9 mouse cellular contexts compared by ENCODE assay signal in the genomic region with DNA sequence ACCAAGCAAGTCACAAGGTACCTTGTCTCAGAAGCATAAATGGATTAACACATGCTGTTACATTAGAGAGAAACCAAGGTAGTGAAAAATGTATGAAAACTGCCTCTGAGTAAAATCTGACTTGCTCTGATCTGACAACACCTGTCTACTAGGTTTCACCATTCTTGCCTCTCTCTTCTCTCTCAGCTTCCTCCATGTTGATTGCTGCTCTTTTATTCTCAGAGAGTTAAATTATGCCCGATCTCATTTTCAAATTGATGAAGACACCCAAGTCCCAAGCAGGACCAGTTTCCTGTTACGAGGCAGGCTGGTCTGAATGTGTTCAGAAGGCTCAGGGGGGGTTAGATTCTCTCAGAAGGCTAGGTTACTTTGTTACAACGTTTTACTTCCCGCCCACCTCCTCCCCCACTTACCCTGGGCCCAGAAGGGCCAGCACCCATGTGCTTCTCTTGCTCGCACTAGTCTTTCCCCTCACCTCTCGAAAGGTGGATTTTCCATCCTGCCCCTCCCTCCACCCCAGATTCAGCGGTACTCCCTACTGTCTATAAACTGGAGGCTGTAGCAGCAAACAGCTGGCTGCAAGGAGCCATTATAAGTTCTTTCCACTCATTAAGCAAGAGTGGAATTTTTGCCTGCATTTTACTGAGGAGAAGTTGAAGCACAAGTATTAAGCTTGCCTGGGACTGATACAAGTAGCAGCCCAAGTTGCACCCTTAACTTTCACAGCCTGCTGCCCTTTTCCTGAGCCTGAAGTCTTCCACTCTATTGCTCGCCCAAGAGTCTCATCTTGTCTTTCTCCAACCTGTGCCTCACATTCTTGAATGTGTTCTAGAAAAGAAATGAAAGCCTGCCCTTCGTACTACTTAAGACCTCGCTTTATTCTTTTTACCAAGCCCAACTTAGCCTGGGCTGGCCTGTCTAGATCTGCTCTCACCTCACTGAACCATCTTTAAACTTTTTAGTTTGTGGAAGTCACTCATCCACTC. TPM values are rescaled to one million over a fixed set of nuclear protein-coding genes. Genes with fewer than 3 reads are reported as not detected.
A peak's percentile ranks its signal among the peaks of the same experiment; 100 is the strongest.
DNase-seq lines count a peak whose midpoint lies in the region; ATAC-seq and TF ChIP-seq lines count a peak whose summit lies in the region.
"Had no signal": no experiment of that assay in that cellular context is flagged by ENCODE, and none has a peak within 500 bp of the region (broad histone marks: within the 10 kb centered on the region; RNA-seq: fewer than 3 reads in every experiment).

No protein-coding gene starts in this region.

- no peaks in the 10 kb centered on the region for H3K9me3 ChIP-seq in heart, embryonic 11.5 days (replicated peaks; ENCODE audit: control insufficient read depth, low read length)
- H3K9me3 ChIP-seq in embryonic facial prominence, embryonic 12.5 days = no peaks in the 10 kb centered on the region
- H3K9me3 ChIP-seq in intestine, embryonic 16.5 days (ENCODE audit: control insufficient read depth, low read length) = no peaks in the 10 kb centered on the region

- peak overlapping the region; percentile 80 for H3K4me3 ChIP-seq in heart, embryonic 11.5 days (ENCODE audit: low read depth, low read length)
- H3K4me3 ChIP-seq in embryonic facial prominence, embryonic 12.5 days = peak overlapping the region; percentile 96
- H3K4me3 ChIP-seq in intestine, embryonic 16.5 days (ENCODE audit: low read length) = peak overlapping the region; percentile 97
- peak overlapping the region; percentile 45 for H3K4me3 ChIP-seq in myocyte

- H3K79me2 ChIP-seq in myocyte (ENCODE audit: control insufficient read depth, insufficient read depth) = peaks cover 30% of the 10 kb centered on the region

- H3K27me3 ChIP-seq in heart, embryonic 11.5 days (ENCODE audit: control insufficient read depth, insufficient read depth, low read length) = no peaks in the 10 kb centered on the region
- H3K27me3 ChIP-seq in embryonic facial prominence, embryonic 12.5 days = no peaks in the 10 kb centered on the region
- no peaks in the 10 kb centered on the region for H3K27me3 ChIP-seq in intestine, embryonic 16.5 days (replicated peaks; ENCODE audit: control insufficient read depth, insufficient read depth, low read length)
- H3K27me3 ChIP-seq in myocyte (ENCODE audit: control insufficient read depth, insufficient read depth, insufficient read length) = no peaks in the 10 kb centered on the region

- 0 out of 2 replicates have a peak overlapping the region, but pooled peaks have one; percentile 6 for H3K27ac ChIP-seq in heart, embryonic 11.5 days (ENCODE audit: low read depth, low read length)
- H3K27ac ChIP-seq in embryonic facial prominence, embryonic 12.5 days = no peak overlapping the region
- no peak overlapping the region for H3K27ac ChIP-seq in intestine, embryonic 16.5 days (ENCODE audit: low read length)

- no peak for TF ChIP-seq POLR2A in myocyte (IDR thresholded peaks at IDR 0.05; ENCODE audit: insufficient read length, low read depth)

- H3K4me1 ChIP-seq in heart, embryonic 11.5 days (ENCODE audit: control insufficient read depth, insufficient read depth, low read length) = peaks cover 13% of the 10 kb centered on the region
- peaks cover 19% of the 10 kb centered on the region for H3K4me1 ChIP-seq in embryonic facial prominence, embryonic 12.5 days
- H3K4me1 ChIP-seq in intestine, embryonic 16.5 days (ENCODE audit: control insufficient read depth, insufficient read depth, low read length) = peaks cover 18% of the 10 kb centered on the region

- intact Hi-C loops in gastrocnemius, postnatal 14 days (cut with DNase I; ENCODE audit: low total_unique reads) = no loop called here

- ATAC-seq in heart, embryonic 11.5 days (replicated peaks; ENCODE audit: insufficient number of reproducible peaks, low FRiP score, low TSS enrichment) = no peak
- ATAC-seq in embryonic facial prominence, embryonic 12.5 days (ENCODE audit: insufficient number of reproducible peaks, insufficient read depth, low FRiP score, low TSS enrichment) = no peak
- no peak for ATAC-seq in intestine, embryonic 16.5 days

- H3ac ChIP-seq in myocyte (ENCODE audit: control insufficient read depth, insufficient read length) = peak overlapping the region; percentile 50

- WGBS in heart, embryonic 11.5 days (ENCODE audit: insufficient replicate concordance) = 61% methylated on average over 10 of the region's 10 CpGs
- 43% methylated on average over 10 of the region's 10 CpGs for WGBS in embryonic facial prominence, embryonic 12.5 days
- WGBS in intestine, embryonic 16.5 days = 57% methylated on average over 10 of the region's 10 CpGs

- no peaks in the 10 kb centered on the region for H3K36me3 ChIP-seq in heart, embryonic 11.5 days (ENCODE audit: control insufficient read depth, insufficient read depth, low read length)
- no peaks in the 10 kb centered on the region for H3K36me3 ChIP-seq in embryonic facial prominence, embryonic 12.5 days
- 0 out of 2 replicates have a peak, but pooled peaks cover 2% of the 10 kb centered on the region for H3K36me3 ChIP-seq in intestine, embryonic 16.5 days (ENCODE audit: control insufficient read depth, insufficient read depth, low read length)
- H3K36me3 ChIP-seq in myocyte (ENCODE audit: control insufficient read depth, insufficient read depth) = no peaks in the 10 kb centered on the region

- peak overlapping the region; percentile 78 for H3K4me2 ChIP-seq in heart, embryonic 11.5 days
- H3K4me2 ChIP-seq in embryonic facial prominence, embryonic 12.5 days (replicated peaks) = peak overlapping the region; percentile 81
- H3K4me2 ChIP-seq in intestine, embryonic 16.5 days (ENCODE audit: low read depth, low read length) = peak overlapping the region; percentile 85
- peak overlapping the region; percentile 84 for H3K4me2 ChIP-seq in myocyte (ENCODE audit: low read depth)

- H3K9ac ChIP-seq in heart, embryonic 11.5 days (ENCODE audit: low read depth, low read length) = peak overlapping the region; percentile 92
- peak overlapping the region; percentile 97 for H3K9ac ChIP-seq in embryonic facial prominence, embryonic 12.5 days
- H3K9ac ChIP-seq in intestine, embryonic 16.5 days (ENCODE audit: low read depth, low read length) = peak overlapping the region; percentile 99; the same call in 1 of the 2 replicates

- no peak for DNase-seq in heart, postnatal 4 days
- no peak for DNase-seq in gastrocnemius, adult 18-20 months (ENCODE audit: low spot score)
- no peak for DNase-seq in cerebellum, adult 18-20 months
- DNase-seq in gastrocnemius, postnatal 14 days = no peak

TF ChIP-seq in myocyte, 11 proteins besides CTCF, POLR2A, EP300 and RAD21:
- TF ChIP-seq MYOD1 (IDR thresholded peaks at IDR 0.05; ENCODE audit: control insufficient read depth in 1 of 3, insufficient read length in 2 of 3, low read depth in 2 of 3) (no peak), TCF12 (IDR thresholded peaks at IDR 0.05; ENCODE audit: insufficient read depth, poor library complexity, severe bottlenecking) (no peak), USF1 (IDR thresholded peaks at IDR 0.05; ENCODE audit: low read depth) (no peak), MYOG (IDR thresholded peaks at IDR 0.05; ENCODE audit: control insufficient read depth in 1 of 3, insufficient read depth in 1 of 3, insufficient read length in 2 of 3, low read depth in 2 of 3) (no peak), CEBPB (IDR thresholded peaks at IDR 0.05; ENCODE audit: insufficient read depth, poor library complexity, severe bottlenecking) (no peak), POLR2AphosphoS2 (IDR thresholded peaks at IDR 0.05; ENCODE audit: insufficient read length, low read depth) (no peak), REST (IDR thresholded peaks at IDR 0.05; ENCODE audit: insufficient read depth, insufficient read length) (no peak), E2F4 (IDR thresholded peaks at IDR 0.05; ENCODE audit: insufficient read depth) (no peak), SRF (IDR thresholded peaks at IDR 0.05; ENCODE audit: control insufficient read depth, insufficient read length, low read depth) (no peak), TCF3 (IDR thresholded peaks at IDR 0.05; ENCODE audit: insufficient read length, low read depth) (no peak), MAX (IDR thresholded peaks at IDR 0.05; ENCODE audit: low read depth) (no peak)

RNA-seq across cellular contexts. Expression of gene Lin9, which starts 1.2 kb away (rescaled TPM):
- 15.2 and 17.8 TPM in 2 replicates for polyA plus RNA-seq in heart, embryonic 11.5 days (2014; fragmentation: Nextera tagmentation; extraction: Ambion mirVana)
- 10 to 100 TPM; 11.3 to 12.0 TPM for total RNA-seq in heart, postnatal 4 days (2021)
- polyA plus RNA-seq in embryonic facial prominence, embryonic 12.5 days (2016; fragmentation: Nextera tagmentation; extraction: Ambion mirVana) = 22.6 and 24.2 TPM in 2 replicates
- 12.2 and 13.1 TPM in 2 replicates for polyA plus RNA-seq in intestine, embryonic 16.5 days (2015; fragmentation: Nextera tagmentation; extraction: Ambion mirVana)
- polyA plus RNA-seq in myocyte (2012; fragmentation: generic; extraction: Trizol) = 1.9 TPM
- 1 to 10 TPM; 2.7 to 3.3 TPM for total RNA-seq in gastrocnemius, adult 18-20 months (2021)
- 1 to 10 TPM; 3.2 to 3.6 TPM for total RNA-seq in gastrocnemius, postnatal 14 days (2021)

RNA-seq across cellular contexts. Expression of gene Mixl1, which starts 57.1 kb away (rescaled TPM):
- 0.34 and 0.42 TPM in 2 replicates for polyA plus RNA-seq in heart, embryonic 11.5 days (2014; fragmentation: Nextera tagmentation; extraction: Ambion mirVana)
- total RNA-seq in heart, postnatal 4 days (2021) = not detected
- polyA plus RNA-seq in embryonic facial prominence, embryonic 12.5 days (2016; fragmentation: Nextera tagmentation; extraction: Ambion mirVana) = 0.15 and 0.38 TPM in 2 replicates
- 0.05 and 0.10 TPM in 2 replicates for polyA plus RNA-seq in intestine, embryonic 16.5 days (2015; fragmentation: Nextera tagmentation; extraction: Ambion mirVana)
- not detected for polyA plus RNA-seq in myocyte (2012; fragmentation: generic; extraction: Trizol)
- total RNA-seq in gastrocnemius, adult 18-20 months (2021) = not detected
- total RNA-seq in gastrocnemius, postnatal 14 days (2021) = not detected
- total RNA-seq: neutrophil, adult 5-6 weeks had no signal

Comparison
In these comparisons a context has a peak if more than half of its experiments do, and no peak if none do; other contexts are left out.
1. H3K4me3 ChIP-seq: peak in every context shown above with its lines; median percentile 97 in intestine, embryonic 16.5 days; 96 in embryonic facial prominence, embryonic 12.5 days; 80 in heart, embryonic 11.5 days; 45 in myocyte.